In genomic region chr11:82423521-82423920, GRCm38 (mm10) we compare ENCODE assay signal across 15 mouse cellular contexts. TPM values are rescaled to one million over a fixed set of nuclear protein-coding genes. Genes with fewer than 3 reads are reported as not detected.
"Had no signal": no experiment of that assay in that cellular context is flagged by ENCODE, and none has a peak within 500 bp of the region (broad histone marks: within the 10 kb centered on the region; RNA-seq: fewer than 3 reads in every experiment).

No protein-coding gene starts in this region.

- H3K27me3 ChIP-seq: liver, embryonic 12.5 days; midbrain, embryonic 15.5 days had no signal

- DNase-seq: kidney, adult 11 months; kidney, postnatal 10 days; kidney, postnatal 4 days; lung, embryonic 14.5 days; lung, postnatal 10 days; right cerebral cortex, postnatal 4 days; spleen, adult 18-20 months; thymus, adult 18-20 months; thymus, postnatal 14 days had no signal

- H3K9me3 ChIP-seq: liver, embryonic 12.5 days; megakaryocyte, embryonic 14.5 days; midbrain, embryonic 15.5 days had no signal

- H3K4me1 ChIP-seq: liver, embryonic 12.5 days; megakaryocyte, embryonic 14.5 days; midbrain, embryonic 15.5 days had no signal

- H3K36me3 ChIP-seq: liver, embryonic 12.5 days; midbrain, embryonic 15.5 days had no signal

- H3K9ac ChIP-seq: liver, embryonic 12.5 days; lung, embryonic 14.5 days; midbrain, embryonic 15.5 days had no signal

- H3K4me3 ChIP-seq: layer of hippocampus, adult 2 months; liver, embryonic 12.5 days; megakaryocyte, embryonic 14.5 days; midbrain, embryonic 15.5 days had no signal

- H3K4me2 ChIP-seq: liver, embryonic 12.5 days; lung, embryonic 14.5 days; midbrain, embryonic 15.5 days had no signal

- H3K27ac ChIP-seq: layer of hippocampus, adult 2 months; liver, embryonic 12.5 days; macrophage; midbrain, embryonic 15.5 days had no signal

- ATAC-seq: liver, embryonic 12.5 days; midbrain, embryonic 15.5 days had no signal

RNA-seq across cellular contexts. Expression of gene Tmem132e, which starts 34.8 kb away (rescaled TPM):
- total RNA-seq: neutrophil, adult 5-6 weeks had no signal
- polyA plus RNA-seq: macrophage had no signal
